Mouse (Mus musculus) adrenal gland, postnatal 4 days (tissue): ENCODE measurements at regions not wholly inside any gene's neighbourhood (a gene's known extent, or its start where the extent isn't known, plus 50 kb on each side); places are given as distances from the start of the nearest gene placed in this dataset.
A peak's percentile ranks its signal among the peaks of the same experiment; 100 is the strongest.
"Not testable (repeated sequence)": the region's sequence is repeated elsewhere in the genome, so short reads cannot be mapped to it uniquely, and the experiment has no call there.

ENCODE experiments used
- DNase-seq, 2 experiments: peaks; one replicate each; pipeline ENCODE4 v3.0.0; 2021 to 2022; ENCODE audit warnings: low spot score in 2 of 2, mixed read lengths in 2 of 2

GRCm38 (mm10) chr2:53276435-53276834 lies 84.9 kb downstream of the Arl6ip6 start:
- DNase-seq: no peak

DNA sequence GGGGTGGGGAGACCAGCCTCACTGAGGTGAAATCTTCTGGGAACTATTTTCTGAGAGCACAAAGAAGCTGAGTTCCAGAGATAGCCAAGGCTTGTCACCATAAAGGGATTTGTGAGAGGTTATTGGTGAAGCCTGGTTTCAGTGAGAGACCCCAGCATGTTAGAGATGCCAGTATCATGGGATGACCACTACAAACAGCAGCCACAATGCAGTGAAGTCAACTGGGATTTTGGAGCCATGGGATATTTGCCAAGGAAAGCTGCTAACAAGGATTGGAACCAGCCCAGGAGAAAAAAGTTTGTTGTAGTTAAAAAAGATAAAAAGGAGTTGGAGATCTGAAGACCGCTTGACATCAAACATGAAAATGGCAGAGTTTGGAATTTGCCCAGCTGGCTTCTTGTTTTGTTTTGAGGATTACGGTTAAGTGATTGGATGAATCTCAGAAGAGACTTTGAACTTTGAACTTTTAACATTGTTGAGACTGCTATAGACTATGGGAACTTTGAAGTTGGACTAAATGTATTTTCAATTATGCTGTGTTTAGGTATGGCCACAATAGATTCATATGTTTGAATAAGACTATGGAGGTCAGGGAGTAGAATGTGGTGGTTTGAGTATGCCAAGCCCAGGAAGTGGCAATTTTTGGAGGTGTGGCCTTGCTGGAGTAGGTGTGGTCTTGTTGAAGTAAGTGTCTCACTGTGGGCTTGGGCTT lies 110.3 kb downstream of the Arl6ip6 start:
- DNase-seq: no peak

DNA sequence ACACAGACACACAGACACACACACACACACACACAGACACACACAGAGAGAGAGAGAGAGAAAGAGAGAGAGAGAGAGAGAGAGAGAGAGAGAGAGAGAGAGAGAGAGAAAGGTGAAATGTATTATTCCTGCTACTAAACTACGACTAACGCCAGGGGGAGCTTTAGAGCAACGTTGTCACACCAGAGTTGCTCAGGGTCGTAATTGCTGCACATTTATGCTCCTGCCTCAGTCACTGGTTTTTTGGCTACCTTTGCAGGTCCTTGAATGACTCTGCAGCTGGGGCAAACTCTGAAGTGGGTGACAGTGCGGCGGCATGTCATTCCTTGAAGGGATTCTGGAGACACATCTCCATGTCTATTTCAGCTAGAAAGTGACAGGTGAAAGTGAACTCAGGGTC lies 139.2 kb downstream of the Arl6ip6 start:
- peak in 1 of 2 experiments; percentile 6 for DNase-seq

- no peak for DNase-seq
Observed at GRCm38 (mm10) chr2:53359026-53359425, 167.5 kb downstream of the Arl6ip6 start.

GRCm38 (mm10) chr2:53382348-53382747 lies 190.8 kb downstream of the Arl6ip6 start:
- DNase-seq: no peak

DNA sequence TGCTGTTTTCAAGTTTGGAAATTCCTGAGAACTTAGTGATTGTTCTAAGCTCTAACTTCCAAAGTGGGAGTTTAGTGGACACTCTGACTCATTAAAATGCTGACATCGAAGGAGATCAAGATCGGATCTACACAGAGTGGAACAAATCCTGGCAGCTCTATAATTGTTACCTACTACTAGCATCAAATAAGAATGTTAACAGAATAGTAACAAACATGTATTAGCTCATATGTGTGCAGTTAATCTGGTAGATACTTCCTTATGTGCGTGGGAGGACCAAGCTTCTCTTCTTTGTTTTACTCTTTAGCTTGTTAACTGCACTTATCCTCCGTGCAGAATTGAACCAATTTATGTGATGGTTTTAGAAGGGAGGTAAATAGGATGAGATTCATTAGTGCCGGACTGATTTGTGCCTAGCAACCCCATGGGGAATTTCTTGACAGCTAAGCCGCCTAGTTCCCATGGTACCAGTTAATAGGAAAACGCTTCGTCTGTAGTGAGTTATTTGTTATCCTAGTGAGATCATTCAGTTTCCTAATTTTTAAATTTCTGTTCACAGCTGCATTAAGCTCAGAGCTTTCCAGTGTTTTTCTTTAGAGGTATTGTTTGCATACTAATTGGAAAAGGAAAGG lies 193.1 kb downstream of the Arl6ip6 start:
- no peak for DNase-seq

DNA sequence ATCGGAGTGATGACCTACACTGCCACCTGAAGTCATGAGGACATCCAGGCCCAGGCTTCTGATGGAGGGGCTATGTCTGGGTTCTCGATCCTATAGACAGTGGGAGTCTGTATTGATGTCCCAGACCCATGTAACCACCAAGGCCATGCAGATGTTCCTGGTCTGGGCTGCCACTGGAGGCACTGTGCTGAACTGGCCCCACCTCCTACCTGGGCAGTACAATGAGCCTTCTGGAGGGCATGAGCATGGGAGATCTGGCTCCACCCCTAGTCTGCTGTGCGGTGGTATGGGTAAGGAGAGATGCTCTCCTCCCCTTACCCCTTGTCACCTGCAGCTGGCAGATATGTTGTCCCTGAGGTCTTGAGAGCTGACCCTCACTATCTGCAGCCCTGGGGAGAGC lies 197.1 kb downstream of the Arl6ip6 start:
- no peak for DNase-seq

- no peak for DNase-seq
Observed at GRCm38 (mm10) chr2:53414471-53414870, 222.9 kb downstream of the Arl6ip6 start.

DNA sequence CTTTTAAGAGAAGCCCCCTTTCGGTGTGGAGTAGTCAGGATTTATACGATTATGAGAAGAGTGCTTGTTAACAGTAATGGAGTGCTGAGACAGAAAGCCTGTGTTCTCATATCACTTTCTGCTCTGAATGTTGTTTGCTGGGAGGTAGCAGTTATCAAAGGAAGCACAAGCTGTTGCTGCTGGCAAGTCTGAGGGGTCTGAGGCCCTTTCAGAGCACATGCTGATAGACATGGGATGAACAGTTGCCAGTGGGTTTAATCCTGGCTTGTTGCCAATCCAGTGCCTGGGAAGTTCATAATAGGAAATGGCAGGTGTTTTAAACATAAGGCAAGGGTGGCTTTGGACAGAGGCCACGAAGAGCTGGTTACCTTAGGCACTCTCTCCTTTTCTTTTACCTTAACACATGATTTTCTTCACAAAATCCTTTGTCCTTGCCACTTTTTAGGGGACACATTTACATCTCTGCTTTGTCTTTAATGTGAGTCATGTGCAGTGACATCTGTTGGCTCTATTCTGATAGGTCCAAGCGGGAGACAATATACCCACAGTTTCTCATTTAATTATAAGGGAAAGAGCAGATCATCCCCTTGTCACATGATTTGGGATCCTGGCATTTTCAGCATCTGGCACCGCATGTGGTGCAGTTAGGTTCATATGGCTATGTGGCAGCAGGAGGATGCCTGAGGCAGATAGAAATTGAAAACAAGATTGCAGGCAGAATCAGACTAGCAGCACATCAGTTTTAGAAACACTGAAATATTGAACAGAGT lies 245.7 kb downstream of the Arl6ip6 start:
- DNase-seq: no peak

DNA sequence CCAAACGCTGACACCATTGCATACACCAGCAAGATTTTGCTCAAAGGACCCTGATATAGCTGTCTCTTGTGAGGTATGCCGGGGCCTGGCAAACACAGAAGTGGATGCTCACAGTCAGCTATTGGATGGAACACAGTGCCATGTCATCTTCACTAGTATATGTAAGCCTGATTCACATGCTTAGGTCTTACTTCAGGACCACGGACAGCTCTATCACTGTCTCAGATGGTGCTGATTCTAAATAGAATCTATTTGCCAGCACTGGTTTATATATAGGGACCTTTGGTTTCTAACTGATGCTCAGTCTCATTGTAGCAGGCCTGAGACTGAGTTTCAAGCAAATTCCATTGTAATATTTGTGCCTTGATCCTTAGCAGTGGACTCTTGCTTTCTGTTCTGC lies 248.8 kb downstream of the Arl6ip6 start:
- DNase-seq: not testable (repeated sequence)

DNA sequence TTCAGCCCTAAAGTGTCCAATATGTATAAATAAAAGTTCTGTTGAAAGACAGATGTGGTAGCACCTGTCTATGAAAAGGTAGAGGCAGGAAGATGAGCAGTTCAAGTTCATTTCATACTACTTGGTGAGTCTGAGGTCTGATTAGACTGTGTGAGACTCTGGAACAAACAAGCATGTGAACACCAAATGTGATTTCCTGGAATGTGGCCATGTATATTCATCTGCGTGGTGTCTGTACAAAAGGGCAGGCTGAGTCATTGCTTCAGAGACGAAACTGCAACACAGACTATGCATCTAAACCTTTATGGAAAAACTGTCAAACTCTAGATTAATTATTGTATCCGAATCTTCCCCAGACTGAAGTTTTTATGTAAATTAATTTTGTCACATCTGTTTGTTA lies 268.7 kb downstream of the Arl6ip6 start:
- no peak for DNase-seq

GRCm38 (mm10) chr2:53474455-53474854 lies 282.9 kb downstream of the Arl6ip6 start:
- DNase-seq: no peak

DNA sequence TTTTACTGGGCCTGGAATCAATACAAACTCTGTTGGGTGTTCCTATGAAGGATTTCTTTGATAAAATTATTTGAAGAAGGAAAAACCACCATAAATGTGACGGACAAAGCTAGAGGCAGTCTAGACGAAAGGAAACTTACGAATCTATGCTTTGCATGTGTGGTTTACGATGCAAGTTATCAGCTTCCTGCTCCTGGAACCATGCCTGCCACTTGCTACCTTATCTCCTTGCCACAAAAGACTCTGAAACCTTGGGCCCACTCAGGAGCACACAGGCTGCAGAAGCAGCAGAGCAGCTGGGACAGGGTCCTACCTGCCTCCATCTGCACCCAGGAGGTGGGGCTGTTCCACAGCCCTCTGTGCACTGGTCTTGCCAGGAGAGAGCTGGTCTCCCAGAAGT lies 287.5 kb downstream of the Arl6ip6 start:
- DNase-seq: not testable (repeated sequence)

DNA sequence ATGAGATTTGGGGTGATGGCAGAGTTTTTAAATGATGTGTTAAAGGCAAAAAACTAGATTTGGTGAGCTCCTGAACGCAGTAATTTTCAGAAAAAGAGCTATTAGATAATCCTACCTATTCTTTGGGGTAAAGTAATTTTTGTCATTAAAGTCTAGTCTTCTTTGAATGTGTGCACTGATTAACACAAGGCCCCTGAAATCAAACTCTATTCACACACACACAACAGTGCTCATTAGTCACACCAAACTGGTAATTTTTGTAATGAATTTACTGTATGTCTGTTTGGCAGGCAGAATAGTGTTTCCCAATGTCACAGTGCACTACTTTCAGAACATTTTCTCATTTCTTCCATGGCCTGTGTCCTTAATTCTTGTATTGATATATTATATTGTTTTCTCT lies 296.8 kb downstream of the Arl6ip6 start:
- no peak for DNase-seq

- no peak for DNase-seq
Observed at GRCm38 (mm10) chr2:53490805-53491585, 299.5 kb downstream of the Arl6ip6 start.

- DNase-seq: no peak
Observed at GRCm38 (mm10) chr2:53492788-53493187, 301.3 kb downstream of the Arl6ip6 start.

DNA sequence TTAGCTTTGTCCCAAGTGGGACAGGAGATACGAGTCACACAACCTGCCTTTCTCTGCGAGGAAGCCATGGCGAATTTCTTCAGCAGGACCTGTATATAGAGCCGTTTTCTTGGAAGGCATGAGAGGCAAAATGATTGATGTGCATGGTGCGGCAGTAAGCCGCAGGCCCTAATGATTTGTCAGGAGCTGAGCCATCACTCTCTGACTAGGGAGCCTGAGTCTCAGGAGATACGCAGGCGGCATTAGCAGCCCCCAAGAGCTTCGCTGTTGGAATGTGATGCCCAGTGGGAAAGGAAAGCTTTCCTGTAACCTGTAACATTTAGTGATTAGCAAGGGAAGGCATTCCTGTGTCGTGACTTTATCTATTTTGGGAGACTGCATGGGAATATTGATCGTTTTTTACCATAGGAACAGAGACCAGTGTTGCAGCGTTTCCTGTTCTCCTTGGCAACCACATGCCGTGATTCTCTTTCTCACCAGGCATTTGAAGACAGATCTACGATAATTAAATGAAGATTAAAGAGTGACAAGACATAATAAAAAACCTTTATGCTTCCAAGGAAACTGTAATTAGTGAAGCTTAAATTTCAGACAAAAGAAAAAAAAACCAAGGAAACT lies 310.2 kb downstream of the Arl6ip6 start:
- no peak for DNase-seq

DNA sequence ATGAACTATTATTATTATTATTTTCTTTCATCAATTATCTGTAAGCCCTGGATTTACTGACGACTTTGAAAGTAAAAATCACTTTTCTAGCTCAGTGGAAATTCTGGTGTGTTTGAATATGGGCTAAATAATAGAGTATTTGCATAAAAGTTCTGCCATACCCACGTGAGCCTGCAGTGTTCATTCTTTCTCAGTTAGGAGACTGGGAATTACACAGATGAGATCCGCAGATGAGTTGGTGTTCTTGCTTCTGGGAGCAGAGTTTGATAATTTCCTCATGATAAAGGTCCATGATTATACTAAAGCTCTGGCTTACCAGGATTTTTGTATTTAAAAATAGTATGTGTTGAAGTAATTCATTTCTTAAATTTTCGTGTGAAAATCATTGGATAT lies 310.7 kb downstream of the Arl6ip6 start:
- DNase-seq: no peak

DNA sequence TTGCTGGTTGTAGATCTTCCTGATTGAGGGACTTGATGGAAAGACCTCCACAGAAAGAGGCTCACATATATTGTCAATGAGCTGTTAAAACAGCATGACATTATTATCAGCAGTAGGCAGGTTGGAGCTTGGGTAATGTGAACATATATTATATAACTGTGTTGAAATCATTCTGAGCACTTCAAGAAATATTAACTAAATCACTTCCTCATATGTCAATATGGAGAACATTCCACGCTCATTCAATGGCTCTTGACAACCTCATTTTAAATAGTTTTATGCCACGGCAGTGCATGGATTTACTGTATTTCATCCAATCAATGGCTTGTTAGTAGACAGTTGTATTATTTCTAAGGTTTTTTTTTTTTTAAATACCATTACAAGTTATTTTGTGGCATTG lies 350.6 kb downstream of the Arl6ip6 start:
- DNase-seq: no peak

GRCm38 (mm10) chr2:53574007-53574406 lies 382.5 kb downstream of the Arl6ip6 start:
- no peak for DNase-seq

GRCm38 (mm10) chr2:53605829-53606228 lies 414.3 kb downstream of the Arl6ip6 start:
- DNase-seq: no peak
